Mouse (Mus musculus): ENCODE data around the gene Sstr4. TPM values are rescaled to one million over a fixed set of nuclear protein-coding genes. Genes with fewer than 3 reads are reported as not detected.

Sstr4 gene
- polyA plus RNA-seq (2014; fragmentation: Illumina TruSeq; extraction: RNeasy Lipid Tissue Mini Kit (QIAGEN cat#74804); ENCODE audit: low read depth, low replicate concordance) = not detected

DNA sequence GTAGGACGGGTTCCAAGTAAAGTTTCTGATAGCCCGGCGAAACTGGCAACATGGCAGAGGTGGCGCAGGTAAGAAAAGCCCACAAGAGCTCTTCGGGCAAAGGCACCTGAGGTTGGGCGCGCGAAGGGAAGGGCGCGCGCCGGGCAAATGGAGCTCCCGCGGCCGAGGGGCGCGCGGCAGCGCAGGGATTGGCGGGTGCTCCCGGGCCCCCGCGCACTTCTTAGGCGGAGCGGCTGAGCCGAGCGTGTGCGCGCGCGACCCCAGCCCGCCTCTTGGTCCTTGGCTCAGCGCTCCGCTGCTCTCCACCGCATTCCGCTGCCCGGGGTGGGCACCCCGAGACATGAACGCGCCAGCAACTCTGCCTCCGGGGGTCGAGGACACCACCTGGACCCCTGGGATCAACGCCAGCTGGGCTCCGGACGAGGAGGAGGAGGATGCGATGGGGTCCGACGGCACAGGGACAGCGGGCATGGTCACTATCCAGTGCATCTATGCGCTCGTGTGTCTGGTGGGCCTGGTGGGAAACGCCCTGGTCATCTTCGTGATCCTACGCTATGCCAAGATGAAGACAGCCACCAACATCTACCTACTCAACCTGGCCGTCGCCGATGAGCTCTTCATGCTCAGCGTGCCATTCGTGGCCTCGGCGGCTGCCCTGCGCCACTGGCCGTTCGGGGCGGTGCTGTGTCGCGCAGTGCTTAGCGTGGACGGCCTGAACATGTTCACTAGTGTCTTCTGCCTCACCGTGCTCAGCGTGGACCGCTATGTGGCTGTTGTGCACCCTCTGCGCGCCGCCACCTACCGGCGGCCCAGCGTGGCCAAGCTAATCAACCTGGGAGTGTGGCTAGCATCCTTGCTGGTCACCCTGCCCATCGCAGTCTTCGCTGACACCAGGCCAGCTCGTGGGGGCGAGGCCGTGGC, at the start of gene Sstr4:
Gene Sstr4 (plus strand): TSS at position 214 of the 921 bp plus-strand sequence.

DNA sequence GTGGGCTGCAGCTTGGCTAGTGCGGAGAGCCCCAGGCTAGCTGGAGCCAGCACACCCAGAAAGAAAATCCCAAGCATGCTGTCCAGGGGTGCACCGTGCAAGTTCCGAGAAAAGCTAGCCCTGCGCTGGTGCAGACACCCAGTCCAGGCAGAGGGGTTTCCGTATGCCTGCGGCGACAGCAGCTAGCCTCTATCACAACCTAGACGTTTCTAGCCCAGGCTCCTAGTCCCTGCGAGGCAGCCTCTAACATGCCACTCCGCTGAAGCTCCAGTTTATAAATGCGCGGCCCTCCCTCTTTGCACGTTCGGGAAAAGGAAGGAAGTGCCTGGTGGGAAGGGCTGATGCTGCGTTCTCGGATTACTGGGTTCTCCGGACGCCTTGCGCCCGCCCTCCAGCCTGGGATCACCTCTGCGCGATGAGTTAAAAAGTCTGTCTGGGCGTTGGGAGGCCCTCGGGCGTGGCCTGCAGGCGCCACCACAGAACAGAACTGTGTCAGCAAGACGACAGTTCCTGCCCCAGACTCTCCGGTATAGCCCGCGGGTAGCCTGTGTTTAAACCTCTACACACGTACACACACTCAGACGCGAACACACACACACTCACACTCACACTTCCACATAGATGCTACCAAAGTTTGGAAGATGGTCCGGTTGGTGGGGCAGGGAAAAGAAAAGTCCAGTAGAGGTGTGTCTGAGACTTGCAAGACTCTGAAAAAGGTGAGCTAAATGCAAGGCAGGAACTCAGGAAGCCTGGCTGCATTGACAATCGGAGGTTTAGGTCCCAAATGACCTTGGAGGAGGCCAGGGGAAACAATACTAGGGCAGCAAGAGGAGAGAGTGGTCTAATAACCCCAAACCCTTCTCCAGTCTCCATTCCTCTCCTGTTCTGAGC, 13.0 kb downstream of the Sstr4 start, which contains the start of gene Thbd:
Gene Thbd (minus strand): TSS at position 319 of the 891 bp plus-strand sequence.

DNA sequence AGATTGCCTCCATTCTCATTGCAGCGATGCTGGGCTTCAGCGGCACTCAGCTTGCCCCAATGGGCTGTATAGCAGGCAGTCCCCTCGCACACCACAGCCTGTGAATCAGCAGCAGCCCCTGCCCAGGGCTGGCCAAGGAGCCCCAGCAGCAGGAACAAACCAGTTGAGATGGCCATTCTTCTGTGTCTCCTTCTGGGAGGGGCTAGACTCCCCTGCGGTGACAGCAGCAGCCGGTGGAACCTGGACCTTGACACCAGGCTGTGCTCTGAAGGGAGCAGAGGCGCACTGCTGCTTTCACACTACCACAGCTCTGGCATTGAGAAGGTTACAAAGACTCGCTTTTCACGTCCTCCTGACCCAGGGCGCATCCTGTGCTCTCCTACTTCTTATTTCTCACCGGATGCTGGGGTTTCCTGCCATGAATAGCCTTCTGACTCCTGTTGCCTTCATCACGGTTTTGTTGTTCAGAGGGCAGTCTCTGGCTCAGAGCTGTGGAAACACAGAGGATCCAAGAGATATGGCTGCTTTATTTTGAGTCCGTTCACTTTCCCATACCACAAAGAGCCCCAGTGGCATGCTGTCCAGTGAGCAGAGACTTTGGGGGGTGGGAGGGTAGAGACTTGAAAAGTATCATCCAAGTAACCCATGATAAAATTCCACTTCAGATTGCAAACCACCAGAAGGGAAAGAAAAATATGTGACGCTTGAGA, 48.3 kb downstream of the Sstr4 start, which contains the start of gene Cd93:
Gene Cd93 (minus strand): TSS at position 315 of the 710 bp plus-strand sequence.

Other genes with a start within 250 kb of the Sstr4 start
- 3.6 TPM for gene Thbd, start 12.8 kb downstream of the Sstr4 start, polyA plus RNA-seq (2014; fragmentation: Illumina TruSeq; extraction: RNeasy Lipid Tissue Mini Kit (QIAGEN cat#74804); ENCODE audit: low read depth, low replicate concordance)
- 1.4 TPM for gene Cd93, start 48.2 kb downstream of the Sstr4 start, polyA plus RNA-seq (2014; fragmentation: Illumina TruSeq; extraction: RNeasy Lipid Tissue Mini Kit (QIAGEN cat#74804); ENCODE audit: low read depth, low replicate concordance)